Mouse (Mus musculus) ES-E14 (cell line): ENCODE results near the gene Adamts8.

Experiments
- HCFC1 ChIP-seq: IDR thresholded peaks from 2 replicates; pipeline ENCODE4 v1.6.1; 2012; ENCODE audit warnings: low read length, inconsistent platforms, borderline replicate concordance; ENCODE audit not compliant: insufficient read depth
- ZC3H11A ChIP-seq: IDR thresholded peaks from 2 replicates; pipeline ENCODE4 v1.6.1; 2012; ENCODE audit warnings: low read depth, mild to moderate bottlenecking, inconsistent platforms, low read length, borderline replicate concordance
- ZNF384 ChIP-seq: IDR thresholded peaks from 2 replicates; pipeline ENCODE4 v1.6.1; 2012; ENCODE audit warnings: low read depth, low read length, inconsistent platforms

GRCm38 (mm10) chr9:30928759-30929158 lies 13.6 kb upstream of the Adamts8 start:
- TF ChIP-seq HCFC1 (no peak), ZNF384 (no peak), ZC3H11A (no peak)
